Mouse (Mus musculus) limb, embryonic 15.5 days (tissue): ENCODE measurements around the gene Mrgbp. TPM values are rescaled to one million over a fixed set of nuclear protein-coding genes. Genes with fewer than 3 reads are reported as not detected.

ENCODE experiments used
- ATAC-seq: fragments of 200-750 bp; cut with Nextera tagmentation; 2 replicates; pipeline ENCODE4 v1.8.0; 2017; ENCODE audit warnings: low read depth, moderate TSS enrichment; ENCODE audit not compliant: insufficient number of reproducible peaks, low FRiP score, low TSS enrichment
- H3K27ac ChIP-seq: fragments of 300-500 bp; sonication (generic); 2 replicates; pipeline ENCODE4 v1.5.1; 2015; ENCODE audit warnings: moderate library complexity, mild to moderate bottlenecking, inconsistent platforms
- H3K27me3 ChIP-seq: fragments of 300-500 bp; sonication (generic); 2 replicates; pipeline ENCODE4 v1.6.1; 2015; ENCODE audit warnings: inconsistent platforms
- H3K36me3 ChIP-seq: fragments of 300-500 bp; sonication (generic); 2 replicates; pipeline ENCODE4 v1.6.1; 2015; ENCODE audit warnings: inconsistent platforms
- H3K4me1 ChIP-seq: fragments of 300-500 bp; sonication (generic); 2 replicates; pipeline ENCODE4 v1.6.1; 2015; ENCODE audit warnings: inconsistent platforms
- H3K4me2 ChIP-seq: fragments of 300-500 bp; sonication (generic); 2 replicates; pipeline ENCODE4 v1.6.1; 2015; ENCODE audit warnings: mild to moderate bottlenecking, inconsistent platforms
- H3K4me3 ChIP-seq: fragments of 300-500 bp; sonication (generic); 2 replicates; pipeline ENCODE4 v1.5.1; 2015; ENCODE audit warnings: mild to moderate bottlenecking, inconsistent platforms
- H3K9ac ChIP-seq: fragments of 300-500 bp; sonication (generic); 2 replicates; pipeline ENCODE4 v1.6.1; 2015; ENCODE audit warnings: inconsistent platforms
- H3K9me3 ChIP-seq: fragments of 300-500 bp; sonication (generic); 2 replicates; pipeline ENCODE4 v1.6.1; 2016; ENCODE audit warnings: inconsistent platforms
- WGBS: fragments of 180-500 bp; shearing (Covaris S2); methylation state at CpG from one replicate; pipeline ENCODE4 v1.1.7; 2015; 5-methylcytosine and 5-hydroxymethylcytosine counted together
- polyA plus RNA-seq: library from polyadenylated mRNA; unstranded; fragments of >200 nt; fragmentation: Nextera tagmentation; extraction: Ambion mirVana; gene quantifications from 2 replicates; pipeline ENCODE4 v1.2.1, GENCODE M21; 2015

Mrgbp gene
- polyA plus RNA-seq, 1 experiment from 2014 or later, result 30.3 TPM

- ATAC-seq, result no peak
- Histone ChIP-seq H3K4me1 (peaks cover under 1% of the 10 kb centered on the region; the same call in 1 of the 2 replicates), H3K27me3 (no peaks in the 10 kb centered on the region), H3K4me2 (no peak overlapping the region), H3K9me3 (no peaks in the 10 kb centered on the region), H3K27ac (no peak overlapping the region), H3K36me3 (no peaks in the 10 kb centered on the region), H3K9ac (no peak overlapping the region), H3K4me3 (no peak overlapping the region)
- 52% methylated on average over 6 of the region's 6 CpGs for WGBS
These were observed 17.8 kb upstream of the Mrgbp start for GRCm38 (mm10) chr2:180563296-180563695.

GRCm38 (mm10) chr2:180563841-180564240 lies 17.3 kb upstream of the Mrgbp start:
- Histone ChIP-seq H3K9me3 (no peaks in the 10 kb centered on the region), H3K9ac (no peak overlapping the region), H3K4me3 (no peak overlapping the region), H3K4me2 (no peak overlapping the region), H3K27ac (no peak overlapping the region), H3K27me3 (no peaks in the 10 kb centered on the region), H3K36me3 (no peaks in the 10 kb centered on the region), H3K4me1 (peaks cover 6% of the 10 kb centered on the region)
- ATAC-seq, result no peak
- WGBS, result 34% methylated on average over 5 of the region's 5 CpGs

GRCm38 (mm10) chr2:180566240-180566913 lies 14.7 kb upstream of the Mrgbp start:
- H3K4me3 ChIP-seq, result no peak overlapping the region
- 37% methylated on average over 13 of the region's 13 CpGs for WGBS

GRCm38 (mm10) chr2:180569028-180569643 lies 12.0 kb upstream of the Mrgbp start:
- Histone ChIP-seq H3K27ac (peak overlapping the region; percentile 48), H3K4me2 (no peak overlapping the region), H3K9me3 (no peaks in the 10 kb centered on the region), H3K36me3 (no peaks in the 10 kb centered on the region), H3K9ac (no peak overlapping the region), H3K4me1 (peaks cover 14% of the 10 kb centered on the region), H3K27me3 (0 out of 2 replicates have a peak, but pooled peaks cover 3% of the 10 kb centered on the region), H3K4me3 (no peak overlapping the region)
- ATAC-seq, result 0 out of 2 replicates have a peak, but pooled peaks have one; percentile 35
- 18% methylated on average over 3 of the region's 3 CpGs for WGBS

More at GRCm38 (mm10) chr2:180566240-180566913, 14.7 kb upstream of the Mrgbp start:
- Histone ChIP-seq H3K4me2 (no peak overlapping the region), H3K27me3 (0 out of 2 replicates have a peak, but pooled peaks cover 3% of the 10 kb centered on the region), H3K4me1 (peaks cover 14% of the 10 kb centered on the region), H3K27ac (no peak overlapping the region), H3K9ac (no peak overlapping the region), H3K36me3 (no peaks in the 10 kb centered on the region), H3K9me3 (no peaks in the 10 kb centered on the region)
- ATAC-seq, result no peak

GRCm38 (mm10) chr2:180576482-180576881 lies 4.6 kb upstream of the Mrgbp start:
- ATAC-seq, result no peak
- H3K27me3 ChIP-seq, result 0 out of 2 replicates have a peak, but pooled peaks cover 2% of the 10 kb centered on the region
- no peak overlapping the region for H3K27ac ChIP-seq

GRCm38 (mm10) chr2:180578686-180579085 lies 2.4 kb upstream of the Mrgbp start:
- Histone ChIP-seq H3K36me3 (no peaks in the 10 kb centered on the region), H3K4me2 (no peak overlapping the region), H3K4me1 (peaks cover 20% of the 10 kb centered on the region), H3K27ac (no peak overlapping the region), H3K9ac (no peak overlapping the region), H3K4me3 (no peak overlapping the region), H3K9me3 (no peaks in the 10 kb centered on the region), H3K27me3 (0 out of 2 replicates have a peak, but pooled peaks cover 2% of the 10 kb centered on the region)
- WGBS, result 2% methylated on average over 3 of the region's 3 CpGs
- ATAC-seq, result no peak

More at GRCm38 (mm10) chr2:180576482-180576881, 4.6 kb upstream of the Mrgbp start:
- H3K36me3 ChIP-seq, result no peaks in the 10 kb centered on the region
- no peak overlapping the region for H3K9ac ChIP-seq
- no peaks in the 10 kb centered on the region for H3K9me3 ChIP-seq
- 0 out of 2 replicates have a peak, but pooled peaks cover 7% of the 10 kb centered on the region for H3K4me1 ChIP-seq
- 67% methylated on average over 4 of the region's 4 CpGs for WGBS
- H3K4me2 ChIP-seq, result no peak overlapping the region
- no peak overlapping the region for H3K4me3 ChIP-seq

- Histone ChIP-seq H3K27me3 (0 out of 2 replicates have a peak, but pooled peaks cover under 1% of the 10 kb centered on the region), H3K4me3 (peak overlapping the region; percentile 91), H3K4me1 (peaks cover 30% of the 10 kb centered on the region), H3K36me3 (peaks cover 25% of the 10 kb centered on the region), H3K9ac (peak overlapping the region; percentile 95), H3K4me2 (peak overlapping the region; percentile 76), H3K9me3 (no peaks in the 10 kb centered on the region), H3K27ac (peak overlapping the region; percentile 78)
- WGBS, result under 1% methylated on average over 52 of the region's 57 CpGs
- peak; percentile 70 for ATAC-seq
These were observed 1.5 kb downstream of the Mrgbp start for GRCm38 (mm10) chr2:180582481-180583153.

GRCm38 (mm10) chr2:180583154-180583507 lies 2.0 kb downstream of the Mrgbp start:
- H3K9me3 ChIP-seq, result no peaks in the 10 kb centered on the region
- peaks cover 30% of the 10 kb centered on the region for H3K4me1 ChIP-seq
- H3K27ac ChIP-seq, result no peak overlapping the region
- no peak for ATAC-seq
- peak overlapping the region; percentile 76 for H3K4me2 ChIP-seq
- 34% methylated on average over 5 of the region's 7 CpGs for WGBS
- peak overlapping the region; percentile 91 for H3K4me3 ChIP-seq
- H3K36me3 ChIP-seq, result peaks cover 25% of the 10 kb centered on the region
- no peaks in the 10 kb centered on the region for H3K27me3 ChIP-seq
- H3K9ac ChIP-seq, result peak overlapping the region; percentile 95

- ATAC-seq, result peak; percentile 7; the same call in 1 of the 2 replicates
- H3K36me3 ChIP-seq, result peaks cover 58% of the 10 kb centered on the region
- H3K4me3 ChIP-seq, result peak overlapping the region; percentile 97
- WGBS, result 47% methylated on average over 6 of the region's 6 CpGs
- peak overlapping the region; percentile 91 for H3K27ac ChIP-seq
- peak overlapping the region; percentile 87 for H3K9ac ChIP-seq
- no peaks in the 10 kb centered on the region for H3K9me3 ChIP-seq
- peaks cover 26% of the 10 kb centered on the region for H3K4me1 ChIP-seq
- H3K27me3 ChIP-seq, result no peaks in the 10 kb centered on the region
- peak overlapping the region; percentile 68 for H3K4me2 ChIP-seq
These were observed 7.6 kb downstream of the Mrgbp start for GRCm38 (mm10) chr2:180588736-180589122.

- H3K9ac ChIP-seq, result peak within 1 kb of the TSS; percentile 87
- H3K4me3 ChIP-seq, result peak within 1 kb of the TSS; percentile 97
- H3K27me3 ChIP-seq, result no peaks in the 10 kb centered on the region
- peaks cover 22% of the 10 kb centered on the region for H3K4me1 ChIP-seq
- WGBS, result under 1% methylated on average over 67 of the region's 67 CpGs
- H3K36me3 ChIP-seq, result peaks cover 63% of the 10 kb centered on the region
- H3K27ac ChIP-seq, result peak within 1 kb of the TSS; percentile 91
- ATAC-seq, result peak; percentile 88
- H3K4me2 ChIP-seq, result peak within 1 kb of the TSS; percentile 68
- no peaks in the 10 kb centered on the region for H3K9me3 ChIP-seq
These were observed 8.2 kb downstream of the Mrgbp start, which contains the start of gene Ogfr for GRCm38 (mm10) chr2:180589123-180589831. Gene Ogfr (plus strand): TSS chr2:180589245.

GRCm38 (mm10) chr2:180597490-180597889 lies 16.4 kb downstream of the Mrgbp start, which contains the start of gene Col9a3:
Gene Col9a3 (plus strand): TSS chr2:180597790.
- Histone ChIP-seq H3K9me3 (no peaks in the 10 kb centered on the region), H3K27ac (peak within 1 kb of the TSS; percentile 84), H3K36me3 (peaks cover 31% of the 10 kb centered on the region), H3K4me1 (peaks cover 31% of the 10 kb centered on the region), H3K4me2 (peak within 1 kb of the TSS; percentile 67), H3K27me3 (peaks cover 16% of the 10 kb centered on the region; the same call in 1 of the 2 replicates), H3K9ac (peak within 1 kb of the TSS; percentile 24), H3K4me3 (peak within 1 kb of the TSS; percentile 44)
- ATAC-seq, result no peak
- WGBS, result 34% methylated on average over 4 of the region's 4 CpGs
